Mouse (Mus musculus) cortical plate, adult 2 months (tissue): ENCODE data around the gene Rad51b.

Experiments used
- CTCF ChIP-seq: fragments of 200-500 bp; IDR thresholded peaks from 2 replicates; pipeline ENCODE4 v1.5.1; 2011; ENCODE audit warnings: mild to moderate bottlenecking, control low read depth, low read length; ENCODE audit not compliant: insufficient read depth; ENCODE audit errors: extremely low read depth
- POLR2A ChIP-seq: fragments of 200-500 bp; IDR thresholded peaks from 2 replicates; pipeline ENCODE4 v1.6.1; 2011; ENCODE audit warnings: mild to moderate bottlenecking, low read length, control low read depth; ENCODE audit not compliant: insufficient read depth; ENCODE audit errors: extremely low read depth

DNA sequence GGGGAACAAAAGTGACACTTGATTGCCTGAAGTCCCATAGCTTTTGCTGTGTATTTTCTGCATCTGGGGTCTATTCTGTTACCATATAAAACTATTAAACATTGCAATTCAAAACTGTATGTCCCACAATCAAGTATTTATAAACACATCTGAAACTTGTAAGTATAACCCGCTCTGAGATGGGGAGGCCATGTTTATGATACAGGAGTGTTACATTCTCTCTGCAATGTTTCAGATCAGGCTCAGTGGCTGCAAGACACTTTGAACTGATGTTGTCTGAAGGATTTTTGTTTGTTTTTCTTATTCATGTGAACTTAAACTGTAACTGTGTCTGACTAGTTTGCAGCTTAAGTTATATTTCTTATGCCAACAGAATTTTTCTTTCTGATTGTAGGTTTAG, 80.3 kb downstream of the Rad51b start:
- no peak for TF ChIP-seq CTCF
- TF ChIP-seq POLR2A, result no peak
